Mouse (Mus musculus): ENCODE measurements around the gene Atp10a.

- TF ChIP-seq CTCF (IDR thresholded peaks at IDR 0.05; ENCODE audit: low read depth) (no peak), EP300 (IDR thresholded peaks at IDR 0.05; ENCODE audit: low read depth) (no peak)
Measured at GRCm38 (mm10) chr7:58746817-58747216, 90.9 kb downstream of the Atp10a start.

Measured in liver, postnatal 0 days (tissue).